Mouse (Mus musculus): Measurements from ENCODE around the gene Mfn2.

The Mfn2 gene

GRCm38 (mm10) chr4:147904313-147905089, at the start of gene Mfn2:
TSS of gene Mfn2 (minus strand) at chr4:147904704.
- peak; percentile 84 for DNase-seq (ENCODE audit: low spot score)

- no peak for DNase-seq (ENCODE audit: low spot score)
Observed at GRCm38 (mm10) chr4:147953590-147953989, 49.1 kb upstream of the Mfn2 start.

GRCm38 (mm10) chr4:147947511-147947910, 43.0 kb upstream of the Mfn2 start:
- no peak for DNase-seq (ENCODE audit: low spot score)

GRCm38 (mm10) chr4:147943005-147943404, 38.5 kb upstream of the Mfn2 start:
- DNase-seq (ENCODE audit: low spot score): no peak

GRCm38 (mm10) chr4:147941045-147942020, 36.8 kb upstream of the Mfn2 start:
- peak; percentile 21 for DNase-seq (ENCODE audit: low spot score)

GRCm38 (mm10) chr4:147940576-147941044, 36.1 kb upstream of the Mfn2 start, which contains the start of gene 2510039O18Rik:
TSS of gene 2510039O18Rik (plus strand) at chr4:147940895.
- peak; percentile 74 for DNase-seq (ENCODE audit: low spot score)

- DNase-seq (ENCODE audit: low spot score): no peak
Observed at GRCm38 (mm10) chr4:147940111-147940510, 35.6 kb upstream of the Mfn2 start.

GRCm38 (mm10) chr4:147938148-147939096, 33.9 kb upstream of the Mfn2 start:
- DNase-seq (ENCODE audit: low spot score): peak; percentile 10

GRCm38 (mm10) chr4:147937486-147937885, 33.0 kb upstream of the Mfn2 start:
- no peak for DNase-seq (ENCODE audit: low spot score)

- no peak for DNase-seq (ENCODE audit: low spot score)
Observed at GRCm38 (mm10) chr4:147937021-147937420, 32.5 kb upstream of the Mfn2 start.

- peak; percentile 80 for DNase-seq (ENCODE audit: low spot score)
Observed at GRCm38 (mm10) chr4:147936331-147936954, 31.9 kb upstream of the Mfn2 start, which contains the start of gene Plod1. TSS of gene Plod1 (minus strand) at chr4:147936767.

- no peak for DNase-seq (ENCODE audit: low spot score)
Observed at GRCm38 (mm10) chr4:147935904-147936303, 31.4 kb upstream of the Mfn2 start.

GRCm38 (mm10) chr4:147934611-147935010, 30.1 kb upstream of the Mfn2 start:
- DNase-seq (ENCODE audit: low spot score): no peak

GRCm38 (mm10) chr4:147934134-147934533, 29.6 kb upstream of the Mfn2 start:
- no peak for DNase-seq (ENCODE audit: low spot score)

- DNase-seq (ENCODE audit: low spot score): no peak
Observed at GRCm38 (mm10) chr4:147930946-147931345, 26.4 kb upstream of the Mfn2 start.

- DNase-seq (ENCODE audit: low spot score): no peak
Observed at GRCm38 (mm10) chr4:147928540-147928939, 24.0 kb upstream of the Mfn2 start.

GRCm38 (mm10) chr4:147928136-147928535, 23.6 kb upstream of the Mfn2 start:
- no peak for DNase-seq (ENCODE audit: low spot score)

- DNase-seq (ENCODE audit: low spot score): no peak
Observed at GRCm38 (mm10) chr4:147927705-147928104, 23.2 kb upstream of the Mfn2 start.

- DNase-seq (ENCODE audit: low spot score): no peak
Observed at GRCm38 (mm10) chr4:147922341-147922740, 17.8 kb upstream of the Mfn2 start.

- DNase-seq (ENCODE audit: low spot score): no peak
Observed at GRCm38 (mm10) chr4:147920973-147921372, 16.5 kb upstream of the Mfn2 start.
